In genomic region chr9:59353253-59353639, GRCm38 (mm10) we compare ENCODE assay signal across 7 mouse cellular contexts. TPM values are rescaled to one million over a fixed set of nuclear protein-coding genes. Genes with fewer than 3 reads are reported as not detected.
DNase-seq lines count a peak whose midpoint lies in the region; ATAC-seq and TF ChIP-seq lines count a peak whose summit lies in the region.

TSS of gene Bbs4 (minus strand) at chr9:59353508.

- peak within 1 kb of the TSS; percentile 59 for H3K4me2 ChIP-seq in embryonic facial prominence, embryonic 11.5 days (ENCODE audit: low read depth, low read length)
- H3K4me2 ChIP-seq in limb, embryonic 12.5 days = peak within 1 kb of the TSS; percentile 62
- H3K4me2 ChIP-seq in midbrain, embryonic 15.5 days = peak within 1 kb of the TSS; percentile 57

- peak within 1 kb of the TSS; percentile 74 for H3K4me3 ChIP-seq in embryonic facial prominence, embryonic 11.5 days (ENCODE audit: low read depth, low read length)
- H3K4me3 ChIP-seq in kidney, adult 2 months (ENCODE audit: insufficient read depth, low read depth, low read length) = peak within 1 kb of the TSS; percentile 56
- H3K4me3 ChIP-seq in limb, embryonic 12.5 days (replicated peaks) = peak within 1 kb of the TSS; percentile 76
- peak within 1 kb of the TSS; percentile 86 for H3K4me3 ChIP-seq in midbrain, embryonic 15.5 days
- H3K4me3 ChIP-seq in spleen, adult 2 months (ENCODE audit: extremely low read depth, insufficient read depth, insufficient read length) = peak within 1 kb of the TSS; percentile 65

- no peak for TF ChIP-seq POLR2A in kidney, adult 2 months (IDR thresholded peaks at IDR 0.05; ENCODE audit: low read depth, low read length)
- TF ChIP-seq POLR2A in spleen, adult 2 months (IDR thresholded peaks at IDR 0.05; ENCODE audit: low read depth, low read length) = peak; percentile 12; the same call in 1 of the 2 replicates

- H3K27me3 ChIP-seq in embryonic facial prominence, embryonic 11.5 days (ENCODE audit: control insufficient read depth, insufficient read depth, low read length) = no peaks in the 10 kb centered on the region
- no peaks in the 10 kb centered on the region for H3K27me3 ChIP-seq in kidney, adult 2 months (replicated peaks; ENCODE audit: control insufficient read depth, insufficient read depth, low read length)
- H3K27me3 ChIP-seq in limb, embryonic 12.5 days = no peaks in the 10 kb centered on the region
- no peaks in the 10 kb centered on the region for H3K27me3 ChIP-seq in midbrain, embryonic 15.5 days (replicated peaks)
- no peaks in the 10 kb centered on the region for H3K27me3 ChIP-seq in spleen, adult 2 months (ENCODE audit: control insufficient read depth, insufficient read depth, low read length)

- H3K9me3 ChIP-seq in embryonic facial prominence, embryonic 11.5 days (replicated peaks; ENCODE audit: control insufficient read depth, low read length) = no peaks in the 10 kb centered on the region
- H3K9me3 ChIP-seq in limb, embryonic 12.5 days = no peaks in the 10 kb centered on the region
- no peaks in the 10 kb centered on the region for H3K9me3 ChIP-seq in midbrain, embryonic 15.5 days

- DNase-seq in adrenal gland, postnatal 14 days = peak; percentile 97
- peak; percentile 92 for DNase-seq in embryonic facial prominence, embryonic 11.5 days (ENCODE audit: low spot score)
- peak; percentile 96 for DNase-seq in heart, adult 18-20 months
- peak; percentile 97 for DNase-seq in kidney, adult 2 months
- peak; percentile 30 to 89 for DNase-seq in spleen, adult 2 months (ENCODE audit: low read depth in 1 of 2, low spot score in 2 of 2)

- no peak for TF ChIP-seq CTCF in kidney, adult 2 months (conservative IDR thresholded peaks at IDR 0.05; ENCODE audit: insufficient read depth, insufficient read length, low read depth, low read length)
- no peak for TF ChIP-seq CTCF in spleen, adult 2 months (IDR thresholded peaks at IDR 0.05; ENCODE audit: extremely low read depth, insufficient read depth, insufficient read length, insufficient replicate concordance)

- no peaks in the 10 kb centered on the region for H3K36me3 ChIP-seq in embryonic facial prominence, embryonic 11.5 days (replicated peaks; ENCODE audit: control insufficient read depth, insufficient read depth, low read depth, low read length)
- H3K36me3 ChIP-seq in kidney, adult 2 months (ENCODE audit: control insufficient read depth, insufficient read depth, low read length) = no peaks in the 10 kb centered on the region
- no peaks in the 10 kb centered on the region for H3K36me3 ChIP-seq in limb, embryonic 12.5 days
- no peaks in the 10 kb centered on the region for H3K36me3 ChIP-seq in midbrain, embryonic 15.5 days (replicated peaks)
- H3K36me3 ChIP-seq in spleen, adult 2 months (ENCODE audit: control insufficient read depth, insufficient read depth, low read length) = no peaks in the 10 kb centered on the region

- 0% methylated on average over 27 of the region's 32 CpGs for WGBS in embryonic facial prominence, embryonic 11.5 days
- 1% methylated on average over 31 of the region's 32 CpGs for WGBS in kidney, adult 2 months
- whole genome bisulfite sequencing in limb, embryonic 12.5 days = under 1% methylated on average over 32 of the region's 32 CpGs
- under 1% methylated on average over 32 of the region's 32 CpGs for WGBS in midbrain, embryonic 15.5 days
- 1% methylated on average over 26 of the region's 32 CpGs for WGBS in spleen, adult 2 months

- ATAC-seq in embryonic facial prominence, embryonic 11.5 days (replicated peaks; ENCODE audit: insufficient number of reproducible peaks, low FRiP score, low TSS enrichment, low read depth) = peak; percentile 93
- peak; percentile 91 for ATAC-seq in limb, embryonic 12.5 days (ENCODE audit: insufficient number of reproducible peaks, insufficient read depth, low FRiP score, low TSS enrichment, low read depth)
- peak; percentile 92 for ATAC-seq in midbrain, embryonic 15.5 days (replicated peaks)

- no peaks in the 10 kb centered on the region for H3K4me1 ChIP-seq in embryonic facial prominence, embryonic 11.5 days (ENCODE audit: control insufficient read depth, insufficient read depth, low read length)
- H3K4me1 ChIP-seq in kidney, adult 2 months (ENCODE audit: control insufficient read depth, insufficient read depth, low read length) = no peaks in the 10 kb centered on the region; the same call in 1 of the 2 replicates
- H3K4me1 ChIP-seq in limb, embryonic 12.5 days (replicated peaks) = peaks cover 8% of the 10 kb centered on the region
- H3K4me1 ChIP-seq in midbrain, embryonic 15.5 days = peaks cover 16% of the 10 kb centered on the region
- no peaks in the 10 kb centered on the region for H3K4me1 ChIP-seq in spleen, adult 2 months (ENCODE audit: control insufficient read depth, insufficient read depth, insufficient read length)

- peak within 1 kb of the TSS; percentile 79 for H3K9ac ChIP-seq in embryonic facial prominence, embryonic 11.5 days (replicated peaks; ENCODE audit: low read length)
- H3K9ac ChIP-seq in limb, embryonic 12.5 days (replicated peaks) = peak within 1 kb of the TSS; percentile 79
- peak within 1 kb of the TSS; percentile 91 for H3K9ac ChIP-seq in midbrain, embryonic 15.5 days

- peak within 1 kb of the TSS; percentile 88 for H3K27ac ChIP-seq in embryonic facial prominence, embryonic 11.5 days (replicated peaks; ENCODE audit: low read depth, low read length)
- peak within 1 kb of the TSS; percentile 40 for H3K27ac ChIP-seq in kidney, adult 2 months (ENCODE audit: insufficient read depth, low read depth, low read length)
- peak within 1 kb of the TSS; percentile 88 for H3K27ac ChIP-seq in limb, embryonic 12.5 days
- peak within 1 kb of the TSS; percentile 90 for H3K27ac ChIP-seq in midbrain, embryonic 15.5 days
- H3K27ac ChIP-seq in spleen, adult 2 months (ENCODE audit: insufficient read depth, low read length) = 0 out of 2 replicates have a peak within 1 kb of the TSS, but pooled peaks have one; percentile 13

RNA-seq across cellular contexts. Expression of gene Bbs4, which starts in this region (rescaled TPM):
- 7.2 and 8.7 TPM in 2 replicates for total RNA-seq in adrenal gland, postnatal 14 days (2021)
- 18.8 and 19.3 TPM in 2 replicates for polyA plus RNA-seq in embryonic facial prominence, embryonic 11.5 days (2014; fragmentation: Nextera tagmentation; extraction: Ambion mirVana)
- 1 to 10 TPM; 2.7 to 3.2 TPM for total RNA-seq in heart, adult 18-20 months (2021)
- polyA plus RNA-seq in kidney, adult 2 months (2012; rRNA removed) = 4.6 and 4.9 TPM in 2 replicates
- polyA plus RNA-seq in limb, embryonic 12.5 days (2016; fragmentation: Nextera tagmentation; extraction: Ambion mirVana) = 17.2 TPM in 2 replicates
- 46.2 and 48.5 TPM in 2 replicates for polyA plus RNA-seq in midbrain, embryonic 15.5 days (2015; fragmentation: Nextera tagmentation; extraction: Ambion mirVana)
- 0.99 and 1.2 TPM in 2 replicates for polyA plus RNA-seq in spleen, adult 2 months (2012; rRNA removed)

Comparison
In these comparisons a context has a peak if more than half of its experiments do, and no peak if none do; other contexts are left out.
1. Peak in every context shown above with its lines: DNase-seq, ATAC-seq, H3K4me3 ChIP-seq and H3K27ac ChIP-seq.
2. H3K27ac ChIP-seq: peak in every context shown above with its lines; median percentile 90 in midbrain, embryonic 15.5 days; 88 in embryonic facial prominence, embryonic 11.5 days; 88 in limb, embryonic 12.5 days; 40 in kidney, adult 2 months; 13 in spleen, adult 2 months.